Mouse (Mus musculus): ENCODE measurements around the gene Galnt15.

Gene Galnt15

DNA sequence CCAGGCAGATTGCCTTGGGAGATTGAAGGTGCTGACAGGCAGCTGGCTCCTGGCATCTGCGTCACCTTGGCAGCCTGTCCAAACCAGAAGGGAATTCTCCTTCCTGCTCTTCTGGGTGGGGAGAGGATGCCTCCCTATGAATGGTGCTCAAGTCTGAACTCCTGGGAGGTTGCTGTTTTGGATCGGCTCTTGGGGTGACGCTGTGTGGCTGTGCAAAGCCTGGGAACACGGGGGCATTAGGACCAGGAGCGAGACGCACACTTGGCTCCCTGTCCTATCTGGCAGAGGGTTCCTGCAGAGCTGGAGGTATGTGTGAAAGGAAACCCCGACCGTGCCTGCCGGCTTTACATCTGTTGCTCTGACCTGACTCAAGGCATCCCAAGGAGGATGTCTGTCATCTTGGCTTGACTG, at the start of gene Galnt15:
Galnt15 (plus strand) TSS at position 309 of the 411 bp plus-strand sequence.
- DNase-seq, result peak; percentile 65

DNA sequence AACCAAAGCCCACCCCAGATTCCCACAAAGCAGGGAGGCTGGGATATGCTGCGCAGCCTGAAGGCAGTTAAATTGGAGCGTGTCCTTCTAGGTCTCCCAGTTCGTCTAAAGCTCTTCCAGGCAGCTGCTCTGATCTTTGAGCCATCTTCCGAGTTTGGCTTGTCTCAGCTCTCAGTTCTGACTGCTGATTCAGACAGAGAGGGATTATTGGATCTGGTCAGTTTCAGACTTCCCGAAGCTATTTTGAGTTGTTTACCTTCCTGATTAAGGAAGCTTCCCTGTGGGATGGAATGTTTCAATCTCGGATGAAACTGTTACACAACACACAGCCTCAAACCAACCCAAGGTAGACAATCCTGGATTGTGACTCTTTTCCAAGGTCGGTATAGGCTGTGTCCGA, 34.8 kb upstream of the Galnt15 start:
- no peak for DNase-seq

DNA sequence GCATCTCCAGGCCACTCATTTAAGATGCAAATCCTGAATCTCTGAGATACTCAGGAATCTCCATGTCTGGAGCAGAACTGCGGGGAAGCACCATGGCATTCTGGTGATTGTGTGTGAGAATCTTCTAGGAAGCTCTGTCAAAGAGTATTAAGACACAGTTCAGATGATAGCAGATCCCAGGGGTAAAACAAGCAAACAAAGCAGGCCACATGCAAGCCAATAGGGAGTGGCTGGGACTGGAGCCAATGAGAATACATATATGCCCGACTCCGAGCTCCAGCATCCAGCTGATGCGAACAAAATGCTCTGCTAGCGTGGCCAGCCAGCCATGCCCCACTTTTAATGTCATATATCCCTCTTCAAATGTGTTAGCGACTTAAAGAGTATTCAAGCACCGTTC, 27.8 kb upstream of the Galnt15 start:
- DNase-seq, result no peak

DNA sequence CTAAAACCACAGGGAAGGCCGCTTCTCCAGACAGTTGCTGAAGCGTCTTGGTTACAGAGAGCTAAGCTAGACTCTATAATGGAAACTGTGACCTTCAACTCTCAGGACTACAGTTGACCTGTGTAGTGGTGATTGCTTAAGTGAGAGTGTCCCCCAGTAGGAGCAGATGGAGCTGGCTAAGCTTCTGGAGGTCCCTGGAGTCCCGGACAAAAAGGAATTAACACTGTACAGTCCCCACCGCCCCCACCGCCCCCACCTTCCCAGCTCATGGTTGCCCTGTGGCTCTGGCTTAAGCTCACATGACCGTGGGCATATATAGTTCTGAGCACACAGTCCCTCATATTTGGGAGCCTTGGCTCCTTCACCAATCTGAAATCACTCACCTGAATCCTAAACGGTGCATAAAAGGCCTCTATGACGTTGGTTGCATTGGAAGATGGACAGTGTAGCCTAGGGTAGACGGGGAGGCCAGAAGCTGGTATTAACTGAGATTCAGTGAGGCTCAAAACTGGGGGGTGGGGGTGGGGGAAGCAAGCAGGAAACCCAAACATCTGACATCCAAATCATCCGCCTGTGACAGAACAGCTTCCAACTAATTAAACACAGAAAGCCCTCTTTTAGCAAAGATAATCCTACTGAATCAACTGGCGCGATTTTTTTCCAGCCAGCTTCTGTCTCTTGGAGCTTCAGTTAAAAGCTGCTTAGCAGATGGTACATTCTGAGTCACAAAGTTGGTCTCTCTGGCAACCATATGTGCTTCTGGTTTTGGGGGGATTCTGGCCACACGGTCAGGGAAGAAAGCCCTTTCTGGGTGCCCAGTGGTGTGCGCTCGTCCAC, 26.1 kb upstream of the Galnt15 start:
- no peak for DNase-seq

DNA sequence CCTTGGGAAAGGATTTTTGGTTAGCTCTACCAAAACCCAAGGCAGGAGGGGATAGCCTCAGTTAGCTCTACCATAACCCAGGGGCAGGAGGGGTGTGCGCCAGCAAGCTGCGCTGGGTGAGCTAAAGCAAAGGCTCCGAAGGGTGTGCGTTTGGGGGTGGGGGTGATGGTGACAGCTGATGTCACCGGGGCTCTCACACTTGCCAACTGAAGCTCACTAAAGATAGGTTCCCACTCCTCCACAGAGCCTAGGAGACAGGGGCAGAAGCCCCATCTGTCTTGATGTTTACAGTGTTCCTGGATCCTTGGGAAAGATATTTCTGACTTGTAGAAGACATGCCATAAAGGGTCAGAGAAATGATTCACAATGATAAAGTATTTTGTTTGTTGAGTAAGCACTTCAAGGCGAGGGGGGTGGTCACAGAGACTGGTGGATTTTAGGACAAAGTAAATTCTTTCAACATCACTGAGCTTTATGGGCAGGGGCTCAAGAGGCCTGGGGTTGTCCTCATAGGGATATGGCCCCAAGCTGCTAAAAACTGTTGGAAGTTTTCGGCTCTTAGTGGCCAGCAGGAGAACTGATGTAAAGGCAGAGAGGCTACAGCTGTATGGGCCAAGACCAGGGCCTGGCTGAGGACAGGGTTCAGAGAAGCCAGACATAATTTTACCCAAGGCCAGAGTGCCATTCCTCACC, 24.7 kb upstream of the Galnt15 start:
- DNase-seq, result no peak

DNA sequence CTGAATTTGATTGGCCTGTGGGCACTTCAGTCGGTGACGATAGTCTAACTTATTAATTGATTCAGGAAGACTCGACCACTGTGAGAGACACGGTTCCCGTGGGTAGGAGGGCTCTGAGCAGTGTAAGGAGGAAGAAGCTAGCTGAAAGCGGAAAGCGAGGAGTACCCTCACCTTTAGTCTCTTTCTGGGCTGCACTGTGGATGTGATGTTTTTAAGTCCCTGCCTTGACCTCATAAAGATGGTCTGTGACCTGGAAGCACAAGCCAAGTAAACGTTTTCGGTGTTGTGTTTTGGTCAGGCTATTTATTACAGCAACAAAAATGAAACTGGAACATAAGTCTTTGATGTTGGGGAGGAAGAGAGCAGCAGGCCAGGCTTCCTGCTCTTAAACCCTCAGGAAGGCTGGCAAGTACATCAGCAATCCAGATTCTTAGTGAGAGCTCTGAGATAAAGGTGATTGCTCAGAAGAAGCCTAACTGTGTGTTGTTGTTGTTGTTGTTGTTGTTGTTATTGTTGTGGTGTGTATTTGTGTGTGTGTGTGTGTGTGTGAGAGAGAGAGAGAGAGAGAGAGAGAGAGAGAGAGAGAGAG, 23.0 kb upstream of the Galnt15 start:
- DNase-seq, result peak; percentile 43

GRCm38 (mm10) chr14:32007654-32008335, 21.0 kb upstream of the Galnt15 start:
- peak; percentile 47 for DNase-seq

GRCm38 (mm10) chr14:32009715-32010114, 19.1 kb upstream of the Galnt15 start:
- no peak for DNase-seq

- peak; percentile 22 for DNase-seq
These were observed 17.1 kb upstream of the Galnt15 start for GRCm38 (mm10) chr14:32011547-32012304.

- DNase-seq, result peak; percentile 81
These were observed 13.5 kb upstream of the Galnt15 start for GRCm38 (mm10) chr14:32015131-32015770.

DNA sequence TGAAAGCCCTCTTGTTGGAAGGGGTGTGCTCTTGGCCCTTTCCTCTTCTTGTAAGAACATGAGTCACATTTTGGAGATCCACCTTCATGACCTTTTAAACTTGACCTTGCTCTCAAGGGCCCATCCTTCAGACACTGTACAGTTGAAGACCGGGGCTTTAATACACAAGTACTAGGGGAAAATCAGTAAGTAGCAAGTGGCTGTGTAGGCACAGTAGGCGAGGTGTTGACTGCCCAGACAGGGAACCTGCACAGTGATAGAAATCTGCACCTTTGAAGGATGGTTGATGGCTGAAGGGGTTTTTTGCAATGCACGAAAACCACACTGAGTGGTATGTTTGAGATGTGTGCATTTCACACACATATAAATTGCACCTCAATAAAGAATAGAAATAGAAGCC, 12.3 kb upstream of the Galnt15 start:
- no peak for DNase-seq

DNA sequence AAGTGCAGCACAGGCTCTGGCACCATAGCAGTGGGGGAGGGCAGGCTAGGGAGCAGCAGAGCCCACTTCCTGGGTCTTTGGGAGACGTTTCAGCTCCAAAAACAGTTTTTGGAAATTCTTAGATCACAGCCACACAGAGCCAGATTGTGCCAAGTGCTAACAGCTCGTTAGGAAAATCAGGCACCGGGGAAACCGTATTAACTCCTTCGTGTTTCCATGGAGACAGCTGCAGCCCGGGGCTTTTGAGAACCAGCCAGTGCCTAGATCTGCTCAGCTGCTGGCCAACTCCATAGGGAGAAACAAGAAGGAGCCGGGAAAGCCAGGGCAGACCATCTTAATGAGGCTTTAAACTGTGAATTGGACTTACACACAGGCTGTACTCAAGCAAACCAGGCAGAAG, 11.9 kb upstream of the Galnt15 start:
- peak; percentile 18 for DNase-seq

GRCm38 (mm10) chr14:32017448-32017847, 11.3 kb upstream of the Galnt15 start:
- no peak for DNase-seq

DNA sequence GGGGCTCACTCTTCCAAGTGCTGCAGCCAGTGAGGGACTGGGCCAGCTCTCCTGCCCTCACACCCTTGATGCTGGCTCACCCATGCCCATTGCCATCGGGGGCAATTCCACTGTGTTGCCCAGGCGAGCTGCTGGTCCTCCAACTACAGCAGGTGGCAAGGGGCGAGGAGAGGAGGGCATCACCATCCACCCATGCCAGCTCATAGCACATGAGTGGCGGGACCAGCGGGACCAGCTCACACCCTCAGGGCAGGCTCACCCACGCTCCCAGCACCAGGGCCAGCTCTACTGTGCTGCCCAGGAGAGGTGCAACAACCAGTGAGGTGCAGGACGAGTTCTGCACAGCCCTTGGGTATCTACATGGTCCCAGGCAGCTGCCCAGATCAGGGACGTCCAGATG, 9.7 kb upstream of the Galnt15 start:
- no peak for DNase-seq

DNA sequence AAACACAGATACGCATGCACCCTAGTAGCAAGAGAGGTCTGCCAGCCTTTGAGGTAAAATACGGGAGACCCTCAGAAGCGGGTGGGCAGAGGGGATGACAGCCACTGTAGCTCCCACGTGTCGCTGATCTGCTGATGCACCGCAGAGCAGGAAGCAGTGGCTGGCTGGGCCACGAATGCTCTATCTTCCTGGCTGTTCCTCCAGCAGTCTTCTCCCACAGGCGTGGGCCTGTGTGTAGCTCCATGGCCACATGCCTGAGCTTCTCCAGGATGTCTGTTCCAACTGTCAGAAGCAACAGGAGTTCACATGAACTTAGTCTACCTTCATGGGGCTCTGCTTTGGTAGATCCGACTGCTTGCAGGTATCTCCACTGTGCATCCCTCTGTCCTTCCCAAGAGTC, 6.8 kb upstream of the Galnt15 start:
- no peak for DNase-seq

- DNase-seq, result no peak
These were observed 6.3 kb upstream of the Galnt15 start for GRCm38 (mm10) chr14:32022450-32022849.

DNA sequence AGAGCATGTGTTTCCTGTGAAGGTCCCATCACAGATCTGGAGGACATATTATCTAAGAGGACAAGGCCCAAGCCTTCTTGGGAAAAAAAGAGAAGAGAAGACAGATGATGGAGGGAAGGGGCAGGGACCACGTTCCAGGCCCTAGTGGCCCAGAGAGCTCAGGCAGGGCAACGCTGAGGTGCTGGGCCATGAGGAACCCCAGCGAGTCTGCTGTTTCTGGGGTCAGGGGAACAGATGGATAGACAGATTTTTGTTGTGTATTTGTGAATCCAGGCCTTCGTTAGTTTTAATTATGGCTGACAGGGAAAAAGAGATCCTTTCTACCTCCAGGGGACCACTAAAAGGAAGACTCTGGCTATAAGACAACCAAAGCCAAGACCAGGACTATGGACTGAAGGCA, 4.9 kb upstream of the Galnt15 start:
- no peak for DNase-seq

DNA sequence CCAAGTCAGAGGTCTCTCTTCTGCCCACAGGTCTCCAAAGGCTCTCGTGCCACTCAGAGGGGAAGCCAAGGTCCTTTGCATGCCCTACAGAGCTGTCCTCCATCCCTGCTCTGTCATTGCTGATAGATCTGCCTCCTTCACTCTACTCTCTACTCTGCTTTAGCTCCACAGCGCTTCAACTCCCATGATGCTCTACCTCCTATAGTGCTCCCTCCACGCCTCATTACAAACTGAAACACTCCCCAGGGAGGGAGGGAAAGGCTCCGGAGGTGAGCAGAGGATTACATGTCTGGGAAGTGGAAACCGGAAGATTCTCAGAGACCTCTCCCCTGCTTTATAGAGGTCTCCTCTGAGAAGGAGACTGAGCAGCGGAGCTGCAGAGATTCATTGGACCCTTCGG, 1.6 kb upstream of the Galnt15 start:
- DNase-seq, result no peak

DNA sequence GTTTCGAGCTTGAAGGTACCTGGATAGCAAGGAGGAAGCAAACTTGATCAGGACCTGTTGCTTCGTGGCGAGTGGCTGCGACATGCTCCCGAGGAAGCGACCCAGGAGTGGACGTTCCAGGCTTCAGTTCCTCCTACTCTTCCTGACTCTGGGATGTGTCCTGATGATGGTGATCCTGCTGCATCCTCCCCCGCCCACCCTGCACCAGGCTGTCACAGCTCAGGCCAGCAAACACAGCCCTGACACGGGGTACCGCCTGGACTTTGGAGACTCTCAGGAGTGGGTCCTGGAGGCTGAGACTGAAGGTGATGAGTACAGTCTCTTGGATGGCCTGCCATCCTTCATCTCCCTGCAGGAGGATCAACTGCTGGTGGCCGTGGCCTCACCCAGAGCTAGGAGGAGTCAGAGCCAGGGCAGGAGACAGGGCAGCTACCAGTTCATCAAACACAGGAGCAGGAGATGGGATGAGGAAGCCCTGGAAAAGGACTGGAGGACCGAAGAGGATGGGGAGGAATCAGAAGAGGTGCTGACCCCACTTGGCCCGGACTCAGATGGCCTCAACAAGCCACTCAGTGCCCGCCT, 713 bp downstream of the Galnt15 start:
- DNase-seq, result peak; percentile 21

DNA sequence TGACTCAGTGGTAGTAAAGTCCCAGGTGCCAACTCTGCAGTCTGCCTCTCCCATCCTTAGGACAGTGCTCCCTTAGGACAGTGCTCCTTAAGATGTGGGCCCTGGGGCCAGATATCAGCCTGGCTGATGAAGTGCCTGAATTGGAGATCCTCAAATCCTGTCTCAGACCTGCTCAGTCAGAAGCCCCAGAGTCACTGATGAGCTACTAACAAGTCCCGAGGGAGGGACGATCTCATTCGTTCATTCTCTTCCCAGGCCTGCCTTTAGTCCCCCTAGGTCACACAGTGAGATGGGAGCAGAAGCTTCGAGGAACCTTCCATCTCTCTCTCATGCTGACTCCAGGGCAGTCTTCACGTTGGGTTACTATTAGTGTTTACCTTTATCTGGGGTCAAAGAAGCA, 1.3 kb downstream of the Galnt15 start:
- DNase-seq, result no peak

- peak; percentile 83 for DNase-seq
These were observed 3.7 kb downstream of the Galnt15 start for GRCm38 (mm10) chr14:32032522-32032921.

GRCm38 (mm10) chr14:32036482-32036881, 7.7 kb downstream of the Galnt15 start:
- DNase-seq, result no peak

Data from lung, postnatal 36 days (tissue).